Mouse (Mus musculus): ENCODE data around the gene Atxn7l3.

The Atxn7l3 gene

DNA sequence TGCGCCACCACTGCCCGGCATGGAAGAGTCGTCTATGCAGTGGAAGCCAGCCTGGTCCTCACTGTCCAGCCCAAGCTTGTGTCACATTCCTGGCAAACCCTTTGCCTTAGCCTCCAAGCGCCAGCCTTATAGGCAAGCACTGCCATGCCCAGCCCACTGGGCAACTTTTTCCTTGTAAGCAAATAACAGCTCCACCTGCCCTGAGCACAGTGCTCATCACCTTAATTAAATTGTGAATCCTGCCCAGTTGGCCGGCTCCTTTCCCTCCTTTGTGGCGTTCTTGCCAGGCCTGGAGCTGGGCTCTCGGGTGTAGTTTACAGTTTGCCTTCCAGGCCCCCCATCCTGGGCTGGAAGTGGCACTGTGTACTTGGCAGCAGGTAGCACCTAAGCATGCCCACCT, 33.2 kb downstream of the Atxn7l3 start:
- no peak for DNase-seq (ENCODE audit: low spot score in 2 of 2)

DNA sequence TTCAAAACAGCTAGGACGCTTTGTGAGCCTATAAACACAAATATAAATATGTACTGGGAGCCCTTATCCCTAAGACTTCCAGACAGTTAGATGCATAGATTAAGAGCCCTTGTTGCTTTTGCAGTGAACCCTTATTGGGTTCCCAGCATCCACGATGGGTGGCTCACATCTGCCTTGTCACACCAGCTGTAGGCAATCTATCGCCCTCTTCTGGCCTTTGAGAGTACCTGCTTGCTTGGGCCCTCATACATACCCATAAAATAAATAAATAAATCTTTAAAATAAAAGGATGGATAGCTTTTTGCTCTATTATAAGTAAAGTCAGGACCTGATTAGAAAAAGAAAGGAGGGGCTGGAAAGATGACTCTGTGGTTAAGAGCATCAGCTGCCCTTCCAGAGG, 37.9 kb downstream of the Atxn7l3 start:
- no peak for DNase-seq (ENCODE audit: low spot score in 2 of 2)

DNA sequence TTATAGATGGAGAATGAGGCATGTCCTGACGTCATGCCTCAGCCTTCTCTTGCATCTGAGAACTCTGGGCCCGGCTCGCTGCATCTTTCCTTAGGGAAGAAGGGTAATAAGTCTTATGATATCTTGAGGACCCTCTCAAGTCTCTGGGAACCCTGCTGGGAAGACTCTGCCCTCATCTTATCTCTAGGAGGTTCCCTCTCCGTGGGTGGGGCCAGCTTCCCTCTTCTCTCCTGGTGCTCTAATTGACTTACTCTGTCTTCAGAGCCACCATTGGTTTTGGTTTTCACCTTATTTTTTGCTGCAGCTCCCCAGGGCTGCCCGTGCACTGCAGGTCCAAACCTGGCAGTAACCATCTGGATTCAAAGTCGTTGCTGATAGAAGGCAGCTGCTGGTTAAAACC, 38.3 kb downstream of the Atxn7l3 start:
- no peak for DNase-seq (ENCODE audit: low spot score in 2 of 2)

- peak in 1 of 2 experiments; percentile 8 for DNase-seq (ENCODE audit: low spot score in 2 of 2)
These were observed 38.9 kb downstream of the Atxn7l3 start for GRCm38 (mm10) chr11:102257514-102257913.

GRCm38 (mm10) chr11:102249351-102250090, 46.9 kb downstream of the Atxn7l3 start:
- DNase-seq (ENCODE audit: low spot score in 2 of 2): no peak

DNA sequence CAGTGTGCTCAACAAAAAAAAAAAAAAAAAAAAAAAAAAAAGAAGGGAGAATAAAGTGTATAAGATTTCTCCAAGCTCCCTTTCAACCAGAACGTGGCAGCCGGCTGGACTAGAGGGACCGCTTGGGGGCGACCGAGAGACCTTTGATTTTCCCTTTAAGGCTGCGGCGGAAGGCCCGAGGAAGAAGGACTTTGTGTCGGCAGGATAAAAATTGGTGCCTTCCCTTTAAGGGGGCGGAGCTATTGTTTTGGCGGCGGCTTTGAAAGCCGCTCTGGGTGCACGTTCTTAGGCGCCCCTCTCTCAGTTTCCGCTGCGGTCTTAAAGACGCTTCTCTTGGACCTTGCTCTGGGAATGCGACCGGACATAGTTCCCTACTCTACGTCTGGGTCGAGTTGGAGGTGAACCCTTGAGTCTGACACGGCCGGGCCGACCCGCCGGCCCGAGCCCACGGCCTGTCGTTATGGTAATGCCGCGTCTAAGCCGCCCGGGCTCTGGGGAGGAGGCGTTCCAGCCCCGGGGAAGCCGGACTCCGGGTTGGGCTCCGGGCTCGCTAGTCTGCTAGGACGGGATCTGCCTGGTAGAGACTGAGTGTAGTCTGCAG, 47.7 kb downstream of the Atxn7l3 start, which contains the start of gene BC030867:
TSS of gene BC030867 (plus strand) at position 253 of the 601 bp plus-strand sequence.
- peak; percentile 94 for DNase-seq (ENCODE audit: low spot score in 2 of 2)

- no peak for DNase-seq (ENCODE audit: low spot score in 2 of 2)
These were observed 49.6 kb downstream of the Atxn7l3 start for GRCm38 (mm10) chr11:102246871-102247270.

GRCm38 (mm10) chr11:102246273-102246635, 50.2 kb downstream of the Atxn7l3 start:
- no peak for DNase-seq (ENCODE audit: low spot score in 2 of 2)

GRCm38 (mm10) chr11:102245581-102246272, 50.7 kb downstream of the Atxn7l3 start:
- no peak for DNase-seq (ENCODE audit: low spot score in 2 of 2)

- DNase-seq (ENCODE audit: low spot score in 2 of 2): peak; percentile 87 to 89
These were observed 51.4 kb downstream of the Atxn7l3 start for GRCm38 (mm10) chr11:102244926-102245449.

- DNase-seq (ENCODE audit: low spot score in 2 of 2): no peak
These were observed 54.6 kb downstream of the Atxn7l3 start for GRCm38 (mm10) chr11:102241874-102242273.

DNA sequence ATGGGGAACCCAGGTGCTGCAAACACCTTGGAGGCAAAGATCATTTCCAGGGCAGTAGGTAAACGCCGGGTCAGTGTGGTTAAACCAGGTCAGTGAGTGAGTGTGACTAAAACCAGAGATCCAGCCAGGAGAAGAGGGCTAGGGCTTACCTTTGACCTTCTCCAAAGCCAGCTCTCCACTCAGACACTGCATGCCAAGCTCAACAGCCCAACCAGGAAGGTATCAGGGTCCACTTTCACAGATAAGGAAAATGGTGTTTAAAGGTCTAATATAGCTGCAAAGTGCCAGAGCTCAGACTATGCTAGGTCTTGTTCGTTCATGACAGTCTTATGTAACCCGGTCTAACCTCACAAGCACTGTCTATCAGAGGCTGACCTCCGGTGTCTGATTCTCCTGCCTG, 55.2 kb downstream of the Atxn7l3 start:
- DNase-seq (ENCODE audit: low spot score in 2 of 2): no peak

DNA sequence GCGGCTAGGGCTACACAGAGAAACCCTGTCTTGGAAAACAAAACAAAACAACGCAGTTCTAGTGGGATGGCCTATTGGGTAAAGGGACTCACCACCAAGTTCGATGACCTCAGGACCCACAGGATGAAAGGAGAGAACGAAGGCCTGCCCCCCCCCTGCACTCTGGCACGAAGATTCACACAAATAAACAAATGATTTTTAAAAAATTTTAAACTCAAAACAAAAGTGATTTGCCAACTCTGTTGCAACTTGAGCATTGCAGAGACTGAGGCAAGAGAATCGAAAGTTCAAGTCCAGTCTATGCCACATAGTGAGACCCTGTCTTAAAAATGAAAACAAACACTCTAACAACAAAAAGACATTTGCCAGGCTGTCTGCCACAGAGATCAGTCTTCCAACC, 55.8 kb downstream of the Atxn7l3 start:
- DNase-seq (ENCODE audit: low spot score in 2 of 2): no peak

Measured in frontal cortex, postnatal 36 days (tissue).